Mouse (Mus musculus) limb, embryonic 12.5 days (tissue): ENCODE measurements around the gene Apobec1. TPM values are rescaled to one million over a fixed set of nuclear protein-coding genes. Genes with fewer than 3 reads are reported as not detected.

Source experiments
- ATAC-seq: fragments of 200-750 bp; cut with Nextera tagmentation; 2 replicates; pipeline ENCODE4 v1.8.0; 2017; ENCODE audit warnings: low read depth, moderate TSS enrichment; ENCODE audit not compliant: insufficient number of reproducible peaks, insufficient read depth, low FRiP score, low TSS enrichment
- H3K27ac ChIP-seq: fragments of 300-500 bp; sonication (generic); 2 replicates; pipeline ENCODE4 v1.5.1; 2016; ENCODE audit warnings: mild to moderate bottlenecking, moderate library complexity
- H3K27me3 ChIP-seq: fragments of 300-500 bp; sonication (generic); 2 replicates; pipeline ENCODE4 v1.6.1; 2016; ENCODE audit warnings: mild to moderate bottlenecking, moderate library complexity
- H3K36me3 ChIP-seq: fragments of 300-500 bp; sonication (generic); 2 replicates; pipeline ENCODE4 v1.6.1; 2016; ENCODE audit warnings: mild to moderate bottlenecking, moderate library complexity
- H3K4me1 ChIP-seq: fragments of 300-500 bp; sonication (generic); replicated peaks from 2 replicates; pipeline ENCODE4 v1.6.1; 2016
- H3K4me2 ChIP-seq: fragments of 300-500 bp; sonication (generic); 2 replicates; pipeline ENCODE4 v1.6.1; 2016; ENCODE audit warnings: mild to moderate bottlenecking, moderate library complexity
- H3K4me3 ChIP-seq: fragments of 300-500 bp; sonication (generic); replicated peaks from 2 replicates; pipeline ENCODE4 v1.5.1; 2016; ENCODE audit warnings: mild to moderate bottlenecking
- H3K9ac ChIP-seq: fragments of 300-500 bp; sonication (generic); replicated peaks from 2 replicates; pipeline ENCODE4 v1.6.1; 2016; ENCODE audit warnings: mild to moderate bottlenecking, moderate library complexity
- H3K9me3 ChIP-seq: fragments of 300-500 bp; sonication (generic); 2 replicates; pipeline ENCODE4 v1.6.1; 2016; ENCODE audit warnings: mild to moderate bottlenecking, moderate library complexity
- WGBS: fragments of 180-500 bp; shearing (Covaris S2); methylation state at CpG from one replicate; pipeline ENCODE4 v1.1.7; 2016; 5-methylcytosine and 5-hydroxymethylcytosine counted together
- polyA plus RNA-seq: library from polyadenylated mRNA; unstranded; fragments of >200 nt; fragmentation: Nextera tagmentation; extraction: Ambion mirVana; gene quantifications from 2 replicates; pipeline ENCODE4 v1.2.1, GENCODE M21; 2016

The Apobec1 gene
- polyA plus RNA-seq, 1 experiment from 2014 or later, result 2.6 TPM

GRCm38 (mm10) chr6:122624480-122624879 lies 22.2 kb upstream of the Apobec1 start:
- Histone ChIP-seq H3K27ac (no peak overlapping the region), H3K9me3 (0 out of 2 replicates have a peak, but pooled peaks cover 4% of the 10 kb centered on the region), H3K9ac (no peak overlapping the region), H3K4me1 (no peaks in the 10 kb centered on the region), H3K36me3 (no peaks in the 10 kb centered on the region), H3K27me3 (peaks cover 25% of the 10 kb centered on the region), H3K4me3 (no peak overlapping the region), H3K4me2 (no peak overlapping the region)
- WGBS, result 47% methylated on average over 5 of the region's 5 CpGs
- no peak for ATAC-seq

- H3K4me1 ChIP-seq, result no peaks in the 10 kb centered on the region
- H3K36me3 ChIP-seq, result no peaks in the 10 kb centered on the region
- H3K9ac ChIP-seq, result no peak overlapping the region
- ATAC-seq, result no peak
- H3K9me3 ChIP-seq, result no peaks in the 10 kb centered on the region
- no peak overlapping the region for H3K4me2 ChIP-seq
- H3K4me3 ChIP-seq, result no peak overlapping the region
- no peak overlapping the region for H3K27ac ChIP-seq
- WGBS, result 90% methylated on average over 6 of the region's 6 CpGs
- no peaks in the 10 kb centered on the region for H3K27me3 ChIP-seq
Observed at GRCm38 (mm10) chr6:122621066-122621465, 18.8 kb upstream of the Apobec1 start.

DNA sequence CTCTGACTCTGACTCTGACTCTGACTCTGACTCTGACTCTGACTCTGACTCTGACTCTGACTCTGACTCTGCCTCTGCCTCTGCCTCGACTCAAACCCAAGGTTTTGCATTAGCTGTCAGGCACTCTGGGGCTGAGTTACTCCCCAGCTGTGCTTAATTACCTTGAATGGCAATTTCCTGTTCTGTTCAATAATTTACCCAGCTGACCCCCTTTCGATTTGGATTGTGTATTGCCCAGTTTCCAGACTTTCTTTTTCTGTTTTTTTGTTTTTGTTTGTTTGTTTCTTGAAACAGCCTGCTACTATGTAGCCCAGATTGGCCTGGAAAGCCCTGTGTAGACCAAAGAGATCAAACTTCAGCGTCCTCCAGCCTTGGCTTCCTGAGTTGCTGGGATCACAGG lies 13.8 kb upstream of the Apobec1 start:
- no peaks in the 10 kb centered on the region for H3K4me1 ChIP-seq
- H3K36me3 ChIP-seq, result no peaks in the 10 kb centered on the region
- H3K27ac ChIP-seq, result no peak overlapping the region
- no peak for ATAC-seq
- H3K4me3 ChIP-seq, result no peak overlapping the region
- no peaks in the 10 kb centered on the region for H3K27me3 ChIP-seq
- no peaks in the 10 kb centered on the region for H3K9me3 ChIP-seq
- H3K9ac ChIP-seq, result no peak overlapping the region
- 45% methylated on average over 3 of the region's 3 CpGs for WGBS
- no peak overlapping the region for H3K4me2 ChIP-seq

DNA sequence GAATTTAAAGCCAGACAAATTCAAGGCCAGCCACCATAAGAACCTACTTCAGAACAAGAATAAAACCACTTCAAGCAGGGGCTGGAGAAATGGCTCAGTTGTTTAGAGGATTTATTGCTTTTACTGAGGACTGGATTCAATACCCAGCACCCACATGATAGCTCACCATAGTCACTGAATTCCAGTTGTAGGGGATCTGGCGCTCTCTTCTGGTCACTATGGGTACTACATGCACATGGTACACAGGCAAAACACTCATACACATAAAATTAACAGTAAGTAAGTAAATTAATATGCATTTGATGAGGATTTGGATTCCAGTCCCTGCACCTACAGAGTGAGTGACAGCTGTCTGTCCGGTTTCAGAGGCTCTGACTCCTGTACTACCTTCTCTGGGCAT lies 11.8 kb upstream of the Apobec1 start:
- H3K9me3 ChIP-seq, result no peaks in the 10 kb centered on the region
- H3K36me3 ChIP-seq, result no peaks in the 10 kb centered on the region
- no peak for ATAC-seq
- H3K27ac ChIP-seq, result no peak overlapping the region
- H3K9ac ChIP-seq, result no peak overlapping the region
- no peak overlapping the region for H3K4me3 ChIP-seq
- WGBS, result 59% methylated on average over 2 of the region's 2 CpGs
- no peaks in the 10 kb centered on the region for H3K27me3 ChIP-seq
- no peaks in the 10 kb centered on the region for H3K4me1 ChIP-seq
- no peak overlapping the region for H3K4me2 ChIP-seq

DNA sequence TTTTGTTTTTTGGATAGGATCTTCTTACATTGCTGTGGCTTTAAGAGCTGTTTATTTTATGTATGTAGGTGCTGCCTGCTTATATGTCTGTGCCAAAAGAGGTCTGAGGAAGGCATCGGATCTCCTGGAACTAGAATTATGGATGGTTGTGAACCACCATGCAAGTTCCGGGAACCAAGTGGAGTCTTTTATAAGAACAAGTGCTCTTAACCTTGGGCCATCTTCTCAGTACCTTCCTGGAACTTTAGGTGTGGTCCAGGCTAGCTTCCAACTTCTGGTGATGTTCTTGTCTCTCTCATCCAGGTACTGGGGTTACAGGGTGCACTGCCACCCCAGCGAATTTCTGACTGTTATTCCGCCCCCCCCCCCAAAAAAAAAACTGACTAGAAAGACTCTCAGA lies 10.2 kb upstream of the Apobec1 start:
- H3K27me3 ChIP-seq, result no peaks in the 10 kb centered on the region
- 91% methylated on average over 4 of the region's 4 CpGs for WGBS
- no peak for ATAC-seq

DNA sequence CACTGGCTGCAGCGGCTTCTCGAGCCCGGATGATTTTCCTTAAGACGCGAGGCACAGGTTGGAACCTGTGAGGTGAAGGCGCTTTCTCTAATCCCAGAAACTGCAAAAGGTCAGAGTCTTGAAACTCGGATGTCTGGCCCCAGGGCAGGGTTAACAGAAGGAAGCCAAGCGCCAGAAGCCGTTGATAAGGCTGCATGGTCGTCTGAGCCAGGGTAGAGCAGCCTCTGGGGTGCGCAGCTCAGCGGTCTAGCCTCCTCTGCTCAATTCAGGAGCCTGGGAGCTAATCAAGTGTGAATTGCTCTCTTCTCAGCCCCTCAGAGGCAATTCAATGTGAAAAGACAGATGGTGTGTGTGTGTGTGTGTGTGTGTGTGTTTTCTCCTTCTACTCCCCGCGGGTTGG lies 7.5 kb upstream of the Apobec1 start, which contains the start of gene Gdf3:
Gene Gdf3, minus strand, starts transcription at position 317 of the 400 bp plus-strand sequence.
- no peak within 1 kb of the TSS for H3K4me2 ChIP-seq
- H3K36me3 ChIP-seq, result no peaks in the 10 kb centered on the region
- no peak within 1 kb of the TSS for H3K4me3 ChIP-seq
- no peaks in the 10 kb centered on the region for H3K4me1 ChIP-seq
- whole genome bisulfite sequencing, result 54% methylated on average over 14 of the region's 14 CpGs
- no peak within 1 kb of the TSS for H3K27ac ChIP-seq
- no peak for ATAC-seq
- H3K9ac ChIP-seq, result no peak within 1 kb of the TSS
- no peaks in the 10 kb centered on the region for H3K27me3 ChIP-seq
- no peaks in the 10 kb centered on the region for H3K9me3 ChIP-seq

More for the DNA sequence above, 10.2 kb upstream of the Apobec1 start:
- H3K27ac ChIP-seq, result no peak overlapping the region
- no peak overlapping the region for H3K9ac ChIP-seq
- H3K4me2 ChIP-seq, result no peak overlapping the region
- no peaks in the 10 kb centered on the region for H3K4me1 ChIP-seq
- no peak overlapping the region for H3K4me3 ChIP-seq
- H3K9me3 ChIP-seq, result no peaks in the 10 kb centered on the region
- no peaks in the 10 kb centered on the region for H3K36me3 ChIP-seq

DNA sequence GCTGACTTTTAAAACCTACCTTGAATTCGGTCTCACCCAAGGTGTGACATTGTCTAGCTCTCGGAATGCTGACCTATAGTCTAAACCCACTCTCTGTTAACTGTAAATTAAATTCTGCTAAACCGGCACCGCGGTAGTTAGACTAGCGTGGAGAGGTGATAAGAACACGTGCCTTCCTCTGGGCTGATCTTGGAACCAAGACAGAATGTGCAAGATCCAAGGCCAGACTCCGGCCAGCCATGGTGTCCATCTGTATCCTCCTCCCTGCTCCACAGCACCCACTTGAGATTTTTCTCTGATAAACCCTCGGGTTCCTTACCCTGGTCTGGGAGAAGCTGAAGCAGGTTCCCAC lies 7.1 kb upstream of the Apobec1 start:
- Histone ChIP-seq H3K4me1 (no peaks in the 10 kb centered on the region), H3K27ac (no peak overlapping the region), H3K36me3 (no peaks in the 10 kb centered on the region), H3K27me3 (no peaks in the 10 kb centered on the region), H3K4me3 (no peak overlapping the region), H3K9ac (no peak overlapping the region), H3K4me2 (no peak overlapping the region), H3K9me3 (no peaks in the 10 kb centered on the region)
- ATAC-seq, result no peak
- 65% methylated on average over 9 of the region's 9 CpGs for WGBS

GRCm38 (mm10) chr6:122608434-122609376 lies 6.5 kb upstream of the Apobec1 start:
- no peaks in the 10 kb centered on the region for H3K9me3 ChIP-seq
- H3K4me3 ChIP-seq, result no peak overlapping the region
- H3K4me2 ChIP-seq, result no peak overlapping the region
- H3K9ac ChIP-seq, result no peak overlapping the region
- H3K4me1 ChIP-seq, result no peaks in the 10 kb centered on the region
- ATAC-seq, result no peak
- H3K36me3 ChIP-seq, result no peaks in the 10 kb centered on the region
- H3K27ac ChIP-seq, result no peak overlapping the region
- H3K27me3 ChIP-seq, result no peaks in the 10 kb centered on the region
- WGBS, result 78% methylated on average over 10 of the region's 10 CpGs

GRCm38 (mm10) chr6:122607700-122608099 lies 5.5 kb upstream of the Apobec1 start:
- Histone ChIP-seq H3K4me3 (no peak overlapping the region), H3K27ac (no peak overlapping the region), H3K9me3 (no peaks in the 10 kb centered on the region), H3K4me1 (no peaks in the 10 kb centered on the region), H3K27me3 (no peaks in the 10 kb centered on the region), H3K36me3 (no peaks in the 10 kb centered on the region), H3K4me2 (no peak overlapping the region), H3K9ac (no peak overlapping the region)
- ATAC-seq, result no peak
- 91% methylated on average over 12 of the region's 12 CpGs for WGBS

- Histone ChIP-seq H3K36me3 (no peaks in the 10 kb centered on the region), H3K27me3 (no peaks in the 10 kb centered on the region), H3K9ac (no peak overlapping the region), H3K27ac (no peak overlapping the region), H3K4me1 (no peaks in the 10 kb centered on the region), H3K4me2 (no peak overlapping the region), H3K4me3 (no peak overlapping the region), H3K9me3 (no peaks in the 10 kb centered on the region)
- no peak for ATAC-seq
- 92% methylated on average over 11 of the region's 11 CpGs for WGBS
Observed at GRCm38 (mm10) chr6:122606661-122607060, 4.4 kb upstream of the Apobec1 start.

DNA sequence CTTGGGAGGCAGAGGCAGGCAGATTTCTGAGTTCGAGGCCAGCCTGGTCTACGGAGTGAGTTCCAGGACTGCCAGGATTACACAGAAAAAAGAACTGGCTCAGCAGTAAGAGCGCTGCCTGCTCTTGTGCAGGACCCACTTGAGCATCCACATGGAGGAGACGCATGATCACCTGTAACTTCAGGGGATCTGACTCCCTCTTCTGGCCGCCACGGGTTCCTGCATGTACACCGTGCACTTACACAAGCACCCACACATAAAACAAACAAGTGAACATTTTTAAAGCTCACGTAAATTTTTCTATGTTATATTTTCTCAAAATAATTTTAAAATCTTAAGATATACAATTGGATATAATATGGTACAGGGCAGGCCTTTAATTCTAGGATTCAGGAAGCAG lies 3.2 kb upstream of the Apobec1 start:
- 91% methylated on average over 8 of the region's 8 CpGs for WGBS
- no peak for ATAC-seq
- no peaks in the 10 kb centered on the region for H3K4me1 ChIP-seq

GRCm38 (mm10) chr6:122604260-122604659 lies 2.0 kb upstream of the Apobec1 start:
- Histone ChIP-seq H3K27me3 (no peaks in the 10 kb centered on the region), H3K27ac (no peak overlapping the region), H3K4me2 (no peak overlapping the region), H3K36me3 (no peaks in the 10 kb centered on the region), H3K9ac (no peak overlapping the region), H3K4me1 (no peaks in the 10 kb centered on the region), H3K9me3 (no peaks in the 10 kb centered on the region), H3K4me3 (no peak overlapping the region)
- no peak for ATAC-seq

More for the DNA sequence above, 3.2 kb upstream of the Apobec1 start:
- no peak overlapping the region for H3K9ac ChIP-seq
- H3K27me3 ChIP-seq, result no peaks in the 10 kb centered on the region
- no peak overlapping the region for H3K4me2 ChIP-seq
- H3K4me3 ChIP-seq, result no peak overlapping the region
- H3K36me3 ChIP-seq, result no peaks in the 10 kb centered on the region
- H3K27ac ChIP-seq, result no peak overlapping the region
- no peaks in the 10 kb centered on the region for H3K9me3 ChIP-seq
